Mouse (Mus musculus): ENCODE measurements around the gene Celf6. TPM values are rescaled to one million over a fixed set of nuclear protein-coding genes. Genes with fewer than 3 reads are reported as not detected.

Gene Celf6
- total and polyA plus RNA-seq, 3 experiments: 0.13 TPM; not detected in 2

DNA sequence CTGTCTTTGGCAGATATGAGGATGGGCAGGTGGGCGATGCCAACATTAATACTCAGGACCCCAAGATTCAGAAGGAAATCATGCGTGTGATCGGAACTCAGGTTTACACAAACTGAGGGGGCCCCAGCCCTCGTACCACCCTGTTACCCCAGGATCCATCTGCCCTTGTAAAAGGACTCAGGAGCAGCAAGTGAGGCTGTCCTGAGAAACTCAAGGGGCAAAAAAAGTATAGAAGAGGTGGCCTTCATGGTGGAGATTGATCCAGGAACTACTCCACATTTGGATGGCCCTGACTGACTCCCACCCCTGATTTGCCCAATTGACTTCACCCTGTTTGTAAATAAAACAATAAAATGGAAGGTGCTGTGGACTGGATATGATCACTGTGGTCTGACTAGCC is 72.2 kb downstream of the Celf6 start:
- H3K27ac ChIP-seq (ENCODE audit: control insufficient read depth, low read depth, low read length): no peak overlapping the region
- TF ChIP-seq CTCF (IDR thresholded peaks at IDR 0.05 in 2 of 3, conservative IDR thresholded peaks at IDR 0.05 in 1 of 3; ENCODE audit: control insufficient read depth in 1 of 3, insufficient read depth in 1 of 3, low read depth in 2 of 3, low read length in 3 of 3, poor library complexity in 1 of 3, severe bottlenecking in 1 of 3) (no peak), ZKSCAN1 (IDR thresholded peaks at IDR 0.05; ENCODE audit: low read depth, low read length) (no peak), HCFC1 (IDR thresholded peaks at IDR 0.05; ENCODE audit: low read depth, low read length) (no peak), RAD21 (IDR thresholded peaks at IDR 0.05; ENCODE audit: low read depth, low read length) (no peak), CHD2 (IDR thresholded peaks at IDR 0.05; ENCODE audit: low read length) (no peak), TBP (IDR thresholded peaks at IDR 0.05; ENCODE audit: low read depth, low read length) (no peak), USF1 (IDR thresholded peaks at IDR 0.05; ENCODE audit: low read depth, low read length) (no peak), MYC (IDR thresholded peaks at IDR 0.05; ENCODE audit: low read depth, low read length) (no peak), GATA1 (IDR thresholded peaks at IDR 0.05; ENCODE audit: low read depth, low read length) (no peak), TAL1 (IDR thresholded peaks at IDR 0.05; ENCODE audit: low read length) (no peak), UBTF (IDR thresholded peaks at IDR 0.05; ENCODE audit: borderline replicate concordance, insufficient read depth, low read depth, low read length) (no peak), ZMIZ1 (IDR thresholded peaks at IDR 0.05; ENCODE audit: low read depth, low read length) (no peak), SMC3 (IDR thresholded peaks at IDR 0.05; ENCODE audit: low read depth, low read length) (no peak), ELF1 (IDR thresholded peaks at IDR 0.05; ENCODE audit: low read depth, low read length) (no peak), E2F4 (IDR thresholded peaks at IDR 0.05; ENCODE audit: borderline replicate concordance, low read depth, low read length) (no peak), MXI1 (IDR thresholded peaks at IDR 0.05; ENCODE audit: low read depth, low read length) (no peak), GABPA (IDR thresholded peaks at IDR 0.05; ENCODE audit: low read depth, low read length) (no peak), NELFE (IDR thresholded peaks at IDR 0.05; ENCODE audit: low read depth, low read length) (no peak), ETS1 (IDR thresholded peaks at IDR 0.05; ENCODE audit: low read depth, low read length) (no peak)
- no peaks in the 10 kb centered on the region for H3K79me2 ChIP-seq (ENCODE audit: control insufficient read depth, insufficient read depth, low read length, poor library complexity)
- peaks cover 16 to 18% of the 10 kb centered on the region in 2 experiments for H3K4me1 ChIP-seq (ENCODE audit: control insufficient read depth in 1 of 2, insufficient read depth in 2 of 2, low read length in 2 of 2)
- no peak for DNase-seq (ENCODE audit: low read depth, low spot score)
- no peaks in the 10 kb centered on the region for H3K9me3 ChIP-seq (replicated peaks; ENCODE audit: insufficient read depth, low read length)
- peaks cover 0 to 32% of the 10 kb centered on the region in 2 experiments; a peak in 2 of 4 replicates for H3K36me3 ChIP-seq (ENCODE audit: control insufficient read depth in 1 of 2, insufficient read depth in 2 of 2, low read length in 2 of 2)
- H3K9ac ChIP-seq (ENCODE audit: control insufficient read depth, low read depth, low read length, poor library complexity, severe bottlenecking): no peak overlapping the region
- no peaks in the 10 kb centered on the region for H3K27me3 ChIP-seq (ENCODE audit: control insufficient read depth in 1 of 2, insufficient read depth in 2 of 2, low read length in 2 of 2)
- no peak overlapping the region for H3K4me3 ChIP-seq (ENCODE audit: control insufficient read depth in 1 of 2, insufficient read depth in 1 of 2, low read depth in 2 of 2, low read length in 2 of 2)

DNA sequence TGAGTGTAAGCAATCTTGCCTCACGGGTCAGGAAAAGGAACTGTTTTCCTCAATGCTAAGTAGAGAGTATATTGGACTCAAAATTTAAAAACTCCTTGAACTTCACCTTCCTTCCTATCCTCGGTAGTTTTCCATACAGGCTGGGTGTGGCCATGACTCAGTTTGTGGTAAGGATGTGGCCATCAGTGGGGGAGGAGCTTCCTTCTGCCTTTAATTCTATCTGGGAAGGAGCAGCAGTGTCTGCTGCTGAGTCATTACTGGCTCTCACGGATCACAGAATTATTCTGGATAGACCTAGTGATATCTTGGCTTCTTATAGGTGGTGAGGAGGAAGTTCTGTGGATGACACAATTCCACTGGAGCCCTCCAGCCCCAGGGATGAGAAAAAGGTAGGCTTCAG is 75.7 kb downstream of the Celf6 start:
- peaks cover 24% of the 10 kb centered on the region for H3K79me2 ChIP-seq (ENCODE audit: control insufficient read depth, insufficient read depth, low read length, poor library complexity)
- peak; percentile 91 for DNase-seq (ENCODE audit: low read depth, low spot score)
- peaks cover 0 to 35% of the 10 kb centered on the region in 2 experiments; a peak in 3 of 4 replicates for H3K36me3 ChIP-seq (ENCODE audit: control insufficient read depth in 1 of 2, insufficient read depth in 2 of 2, low read length in 2 of 2)
- H3K27me3 ChIP-seq (ENCODE audit: control insufficient read depth in 1 of 2, insufficient read depth in 2 of 2, low read length in 2 of 2): no peaks in the 10 kb centered on the region
- H3K4me1 ChIP-seq (ENCODE audit: control insufficient read depth in 1 of 2, insufficient read depth in 2 of 2, low read length in 2 of 2): peaks cover 13 to 20% of the 10 kb centered on the region in 2 experiments
- no peaks in the 10 kb centered on the region for H3K9me3 ChIP-seq (replicated peaks; ENCODE audit: insufficient read depth, low read length)
- H3K4me3 ChIP-seq (ENCODE audit: control insufficient read depth in 1 of 2, insufficient read depth in 1 of 2, low read depth in 2 of 2, low read length in 2 of 2): peak overlapping the region; percentile 10 to 73; a peak in 3 of 4 replicates
- H3K27ac ChIP-seq (ENCODE audit: control insufficient read depth, low read depth, low read length): peak overlapping the region; percentile 76
- peak overlapping the region; percentile 26 for H3K9ac ChIP-seq (ENCODE audit: control insufficient read depth, low read depth, low read length, poor library complexity, severe bottlenecking)
- TF ChIP-seq HCFC1 (IDR thresholded peaks at IDR 0.05; ENCODE audit: low read depth, low read length) (no peak), CHD2 (IDR thresholded peaks at IDR 0.05; ENCODE audit: low read length) (no peak; the same call in 1 of the 2 replicates), ELF1 (IDR thresholded peaks at IDR 0.05; ENCODE audit: low read depth, low read length) (0 out of 2 replicates have a peak, but pooled peaks have one; percentile 28), UBTF (IDR thresholded peaks at IDR 0.05; ENCODE audit: borderline replicate concordance, insufficient read depth, low read depth, low read length) (no peak), MAX (IDR thresholded peaks at IDR 0.05; ENCODE audit: low read length) (no peak), E2F4 (IDR thresholded peaks at IDR 0.05; ENCODE audit: borderline replicate concordance, low read depth, low read length) (no peak), GABPA (IDR thresholded peaks at IDR 0.05; ENCODE audit: low read depth, low read length) (peak; percentile 87), ZC3H11A (IDR thresholded peaks at IDR 0.05; ENCODE audit: low read depth, low read length) (no peak), USF1 (IDR thresholded peaks at IDR 0.05; ENCODE audit: low read depth, low read length) (no peak), BHLHE40 (IDR thresholded peaks at IDR 0.05; ENCODE audit: borderline replicate concordance, low read depth, low read length) (no peak), ZNF384 (IDR thresholded peaks at IDR 0.05; ENCODE audit: low read depth, low read length) (no peak), ZKSCAN1 (IDR thresholded peaks at IDR 0.05; ENCODE audit: low read depth, low read length) (no peak), USF2 (IDR thresholded peaks at IDR 0.05; ENCODE audit: borderline replicate concordance in 1 of 2, insufficient read depth in 1 of 2, low read depth in 1 of 2, low read length in 2 of 2) (no peak), POLR2AphosphoS2 (IDR thresholded peaks at IDR 0.05; ENCODE audit: low read length) (no peak), CHD1 (IDR thresholded peaks at IDR 0.05; ENCODE audit: low read depth, low read length) (no peak), TCF12 (IDR thresholded peaks at IDR 0.05; ENCODE audit: low read depth, low read length) (peak; percentile 62; the same call in 1 of the 2 replicates), ZMIZ1 (IDR thresholded peaks at IDR 0.05; ENCODE audit: low read depth, low read length) (no peak), MAZ (IDR thresholded peaks at IDR 0.05; ENCODE audit: low read depth, low read length) (no peak), KAT2A (conservative IDR thresholded peaks at IDR 0.05; ENCODE audit: low read depth, low read length) (no peak), TBP (IDR thresholded peaks at IDR 0.05; ENCODE audit: low read depth, low read length) (peak; percentile 86; the same call in 1 of the 2 replicates), POLR2AphosphoS5 (IDR thresholded peaks at IDR 0.05; ENCODE audit: borderline replicate concordance, low read depth, low read length) (no peak)

Data from MEL (cell line).